Mouse (Mus musculus): ENCODE data around the gene Grtp1.
"Not testable (repeated sequence)": the region's sequence is repeated elsewhere in the genome, so short reads cannot be mapped to it uniquely, and the experiment has no call there.

Gene Grtp1

DNA sequence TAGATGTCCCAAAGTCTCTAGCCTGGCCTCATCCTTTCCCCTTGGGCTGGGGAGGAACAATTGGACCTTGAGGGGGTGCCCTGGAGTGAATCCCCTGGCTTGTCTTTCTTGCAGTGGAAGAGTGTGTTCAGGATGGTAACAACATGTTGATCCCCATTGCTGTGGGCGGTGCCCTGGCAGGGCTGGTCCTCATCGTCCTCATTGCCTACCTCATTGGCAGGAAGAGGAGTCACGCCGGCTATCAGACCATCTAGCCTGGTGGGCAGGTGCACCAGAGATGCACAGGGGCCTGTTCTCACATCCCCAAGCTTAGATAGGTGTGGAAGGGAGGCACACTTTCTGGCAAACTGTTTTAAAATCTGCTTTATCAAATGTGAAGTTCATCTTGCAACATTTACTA lies 26.1 kb downstream of the Grtp1 start:
- DNase-seq (ENCODE audit: low spot score), result no peak

DNA sequence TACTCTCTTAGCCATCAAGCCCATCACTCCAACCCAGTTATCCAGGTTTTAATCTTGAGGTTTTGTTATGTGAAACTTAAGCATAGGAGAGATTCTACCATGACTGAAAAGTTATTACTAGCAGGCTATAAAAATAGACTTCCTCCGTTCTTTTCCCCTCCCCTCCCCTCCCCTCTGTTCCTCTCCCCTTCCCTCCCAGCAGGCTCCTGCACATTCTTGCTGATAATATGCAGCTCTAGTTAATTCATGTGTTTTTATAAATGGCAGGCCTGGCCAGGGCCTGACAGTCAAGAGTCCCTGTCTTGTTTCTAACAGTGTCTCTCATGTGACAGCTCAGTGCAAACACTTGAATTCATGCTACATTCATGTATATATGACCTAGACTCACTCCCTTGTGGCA lies 29.9 kb downstream of the Grtp1 start:
- no peak for DNase-seq (ENCODE audit: low spot score)

DNA sequence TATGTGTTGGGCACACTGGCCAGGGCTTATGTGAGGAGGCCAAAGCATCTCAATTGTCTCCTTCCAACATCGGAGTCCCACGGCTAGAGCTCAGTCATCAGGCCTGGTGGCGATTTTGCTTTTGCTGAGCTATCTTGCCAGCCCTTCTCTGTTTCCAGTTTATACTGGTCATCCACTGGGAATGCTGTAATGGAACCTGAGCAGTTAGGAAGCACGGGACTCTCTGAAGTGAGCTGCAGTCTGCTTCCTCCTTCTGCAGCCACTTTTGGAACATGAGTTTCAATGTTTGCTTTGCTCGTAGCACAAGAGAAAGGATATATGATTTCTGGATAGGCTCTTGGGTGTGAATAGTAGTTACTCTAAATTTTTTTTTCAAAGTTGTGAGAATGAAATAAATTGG lies 36.1 kb downstream of the Grtp1 start:
- DNase-seq (ENCODE audit: low spot score), result no peak

DNA sequence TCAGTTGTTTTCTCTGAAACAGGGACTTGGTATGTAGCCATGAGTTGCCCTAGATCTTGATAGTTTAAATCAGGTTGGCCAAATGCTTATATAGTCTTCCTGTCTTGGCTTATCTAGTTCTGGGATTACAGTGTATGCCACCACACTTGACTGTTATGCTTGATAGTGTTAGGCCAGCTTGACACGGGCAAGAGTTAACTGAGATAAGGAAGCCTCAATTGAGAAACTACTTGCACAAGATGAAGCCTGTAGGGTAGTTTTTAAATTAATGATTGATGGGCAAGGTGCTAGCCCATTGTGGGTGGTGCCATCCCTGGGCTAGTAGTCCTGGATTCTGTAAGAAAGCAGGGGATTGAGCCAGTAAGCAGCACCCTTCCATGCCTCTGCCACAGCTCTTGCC lies 36.9 kb downstream of the Grtp1 start:
- DNase-seq (ENCODE audit: low spot score), result no peak

DNA sequence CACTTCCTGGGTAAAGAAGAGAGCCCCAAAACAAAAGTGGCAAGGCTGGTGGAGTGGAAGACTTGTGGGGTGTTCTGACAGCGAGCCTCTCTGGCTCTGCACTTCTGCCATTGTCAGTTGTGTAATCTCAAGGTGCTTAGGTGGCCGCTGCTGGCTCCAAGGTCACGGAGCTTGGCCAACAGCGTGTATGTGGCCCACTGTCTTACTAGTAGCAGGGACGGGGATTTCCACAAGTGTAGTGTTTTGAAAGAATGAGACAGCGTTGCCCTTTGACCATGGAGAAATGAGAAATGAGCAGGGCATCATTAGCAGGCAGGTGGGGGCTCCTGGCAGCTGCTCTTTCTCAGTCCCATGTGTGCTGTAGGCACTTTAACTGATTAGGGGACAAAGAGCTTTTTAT lies 38.3 kb downstream of the Grtp1 start:
- DNase-seq (ENCODE audit: low spot score), result no peak

DNA sequence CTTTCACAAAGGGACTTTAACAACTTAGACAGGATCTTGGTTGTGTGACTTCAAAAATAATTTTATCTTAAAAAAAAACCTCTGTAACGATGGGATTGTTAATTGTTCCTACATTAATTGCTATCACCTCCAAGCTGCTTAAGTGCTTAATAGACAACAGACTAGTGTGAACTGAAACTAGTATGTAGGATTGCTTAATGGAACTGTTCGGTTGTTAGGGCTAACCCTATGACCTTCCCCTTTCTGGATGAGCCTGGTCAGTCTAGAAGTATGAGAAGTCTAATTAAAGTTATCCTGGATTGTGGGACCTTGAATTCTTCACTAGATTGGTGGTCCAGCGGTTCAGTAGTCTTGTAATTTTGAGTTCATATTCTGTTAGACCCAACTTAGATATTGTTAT lies 39.7 kb downstream of the Grtp1 start:
- DNase-seq (ENCODE audit: low spot score), result no peak

DNA sequence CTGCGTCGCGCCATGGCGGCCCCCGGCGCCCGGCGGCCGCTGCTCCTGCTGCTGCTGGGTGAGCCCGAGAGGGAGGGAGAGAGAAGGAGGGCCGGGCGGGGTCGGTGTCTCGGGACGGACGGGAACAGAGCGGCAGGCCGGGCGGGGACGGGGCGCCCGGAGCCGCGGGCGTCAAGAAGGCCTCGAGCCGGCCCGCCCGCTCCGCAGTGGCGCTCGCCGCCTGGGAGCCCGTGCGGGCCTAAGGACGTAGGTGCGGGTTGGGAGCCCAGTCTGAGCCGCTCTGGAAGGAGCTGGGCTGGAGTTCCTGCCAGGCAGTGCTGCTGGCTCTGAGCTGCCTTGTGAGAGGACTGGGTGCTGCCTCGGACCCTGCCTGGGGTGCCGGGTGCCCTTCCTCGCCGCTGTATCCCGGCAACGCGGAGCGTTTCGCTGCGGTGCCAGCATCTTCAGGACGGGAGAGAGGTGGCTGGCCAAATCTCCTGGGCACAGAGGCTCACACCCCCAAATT lies 41.0 kb downstream of the Grtp1 start:
- no peak for DNase-seq (ENCODE audit: low spot score)

DNA sequence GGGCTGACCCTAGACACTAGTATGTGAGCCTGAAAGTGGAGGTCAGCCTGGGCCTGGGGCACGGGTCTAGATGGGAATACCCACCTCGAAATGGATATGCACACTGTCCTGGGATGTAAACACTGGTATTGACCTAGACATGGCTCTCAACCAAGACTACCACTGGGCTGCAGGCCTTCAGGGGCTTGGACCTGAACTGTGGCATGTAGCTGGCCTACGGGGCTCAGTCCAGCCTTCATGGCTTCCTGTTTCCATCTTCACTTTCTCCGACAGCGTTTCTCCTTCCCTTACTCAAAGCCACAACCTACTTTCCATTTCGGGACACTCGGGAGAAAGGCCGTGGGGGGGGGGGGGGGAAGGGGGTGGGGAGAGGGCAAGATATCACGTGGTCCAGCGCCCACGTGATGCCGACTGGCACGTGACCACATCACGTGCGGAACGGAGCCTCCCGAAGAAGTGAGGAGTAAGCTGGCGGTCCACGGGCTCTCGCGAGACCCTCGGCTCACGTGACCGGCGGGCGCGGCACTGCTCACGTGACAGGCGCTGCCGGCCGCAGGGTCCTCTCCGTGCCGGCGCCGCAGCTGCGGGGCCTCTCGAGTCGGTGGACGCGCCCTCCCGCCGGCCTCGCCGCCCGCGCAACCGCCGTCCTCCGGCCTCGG lies 41.6 kb downstream of the Grtp1 start, which contains the start of gene Lamp1:
Gene Lamp1, plus strand, starts transcription at position 444 of the 659 bp plus-strand sequence.
- peak; percentile 99 for DNase-seq (ENCODE audit: low spot score)

DNA sequence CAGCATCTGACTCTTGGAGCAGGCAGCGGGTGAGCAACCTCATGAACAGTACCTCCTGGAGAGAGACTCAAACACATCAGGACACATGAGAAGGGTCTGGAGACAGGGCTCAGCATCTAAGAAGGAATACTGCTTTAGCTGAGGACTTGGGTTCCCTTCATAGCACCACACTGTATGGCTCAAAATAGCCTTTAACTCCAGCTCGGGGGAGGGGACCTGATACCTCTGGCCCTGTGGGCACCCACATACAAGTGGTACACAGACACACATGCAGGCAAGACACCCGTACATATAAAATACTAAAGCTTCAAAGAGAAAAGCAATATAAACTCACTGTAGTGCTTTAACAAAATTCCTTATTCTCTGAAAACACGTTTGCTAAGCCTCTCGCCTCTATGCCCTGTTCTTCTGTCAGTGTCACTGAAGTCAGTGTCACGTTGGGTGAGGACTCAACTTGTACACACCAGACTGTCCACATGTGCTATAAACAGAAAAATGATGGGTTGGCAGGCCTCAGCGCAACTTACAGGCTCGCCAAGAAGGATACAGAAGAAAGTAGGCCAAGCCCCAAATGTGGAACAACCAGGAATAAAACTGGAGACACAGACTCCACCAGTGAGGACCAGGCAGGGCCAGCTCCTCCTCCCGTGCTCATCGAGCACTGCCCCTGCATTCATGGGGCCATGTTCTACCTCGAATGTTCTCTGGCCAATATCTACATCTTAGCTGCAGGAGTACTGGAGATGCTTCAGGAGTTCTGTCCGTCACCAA lies 43.9 kb downstream of the Grtp1 start:
- no peak for DNase-seq (ENCODE audit: low spot score)

DNA sequence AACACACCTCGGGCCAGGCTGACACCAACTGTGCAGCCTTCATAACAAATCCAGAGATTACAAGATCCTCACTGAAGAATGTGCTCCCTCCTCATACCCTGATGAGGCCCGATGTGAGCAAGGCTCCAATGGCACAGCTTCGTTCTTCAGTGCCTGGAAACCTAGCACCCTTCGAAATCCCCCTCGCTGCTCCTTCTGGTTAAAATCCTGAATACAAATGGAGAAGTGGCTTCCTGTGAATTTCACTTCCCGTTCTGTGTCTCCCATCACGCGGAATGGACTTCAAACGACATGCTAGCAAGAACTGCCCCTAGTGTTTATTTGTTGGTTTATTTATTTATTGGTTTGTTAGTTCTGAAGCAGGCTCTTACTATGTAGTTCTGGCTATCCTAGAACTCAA lies 45.1 kb downstream of the Grtp1 start:
- DNase-seq (ENCODE audit: low spot score), result no peak

DNA sequence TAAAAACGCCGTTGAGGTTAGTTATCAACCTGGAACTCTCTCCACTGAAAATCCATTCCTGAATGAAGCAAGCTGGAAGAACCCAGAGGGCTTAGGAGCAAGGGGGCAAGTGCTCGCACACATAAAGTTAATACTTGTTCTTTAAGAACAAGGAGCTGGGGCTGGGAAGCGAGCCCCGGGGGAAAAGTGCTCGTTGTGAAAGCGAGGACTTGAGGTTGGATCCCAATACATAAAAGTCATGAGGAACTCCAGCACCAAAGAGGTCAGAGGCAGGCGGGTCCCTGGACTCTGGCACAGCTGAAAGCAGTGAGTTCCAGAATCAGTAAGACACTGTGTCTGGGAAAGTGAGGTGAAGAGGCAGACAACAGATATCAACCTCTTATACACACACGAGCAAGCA lies 46.3 kb downstream of the Grtp1 start:
- DNase-seq (ENCODE audit: low spot score), result no peak

DNA sequence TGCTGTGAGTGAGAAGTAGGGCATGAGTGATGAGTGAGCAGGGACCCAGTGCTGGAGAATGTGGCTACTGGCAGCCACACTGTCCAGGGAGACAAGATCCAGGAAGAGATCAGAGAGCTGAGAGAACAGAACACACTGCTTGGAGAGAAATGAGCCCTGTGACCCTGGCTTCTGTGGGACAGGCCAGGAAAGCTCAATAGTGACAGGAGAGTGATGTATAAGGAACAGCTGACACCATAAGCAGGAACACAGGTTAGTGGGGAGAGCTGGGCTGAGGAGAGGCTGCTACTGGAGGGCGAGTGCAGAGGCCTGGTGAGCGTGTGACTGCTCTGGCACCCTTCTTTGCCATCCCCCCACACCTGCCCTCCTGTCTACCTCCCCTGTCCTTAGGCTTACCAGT lies 49.5 kb downstream of the Grtp1 start:
- DNase-seq (ENCODE audit: low spot score), result no peak

DNA sequence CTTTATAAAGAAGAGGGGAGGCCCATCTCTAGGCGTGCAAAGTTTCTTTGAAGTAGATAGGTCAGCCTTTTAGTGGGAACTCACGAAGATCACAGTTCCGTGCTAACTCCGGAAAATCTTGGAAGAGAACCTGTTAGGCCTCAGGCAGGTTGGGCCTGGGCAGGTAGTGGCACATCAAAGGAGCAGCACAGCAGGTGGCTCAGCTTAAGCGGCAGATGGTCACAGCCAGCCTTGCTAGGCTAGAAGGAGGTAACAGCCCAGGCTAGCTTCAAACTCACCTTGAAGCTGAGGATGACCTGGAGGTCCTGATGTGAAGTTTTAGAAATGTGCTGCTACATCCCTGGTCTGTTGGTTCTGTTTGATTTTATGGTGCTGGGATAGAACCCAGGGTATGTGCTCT lies 50.6 kb downstream of the Grtp1 start:
- no peak for DNase-seq (ENCODE audit: low spot score)

DNA sequence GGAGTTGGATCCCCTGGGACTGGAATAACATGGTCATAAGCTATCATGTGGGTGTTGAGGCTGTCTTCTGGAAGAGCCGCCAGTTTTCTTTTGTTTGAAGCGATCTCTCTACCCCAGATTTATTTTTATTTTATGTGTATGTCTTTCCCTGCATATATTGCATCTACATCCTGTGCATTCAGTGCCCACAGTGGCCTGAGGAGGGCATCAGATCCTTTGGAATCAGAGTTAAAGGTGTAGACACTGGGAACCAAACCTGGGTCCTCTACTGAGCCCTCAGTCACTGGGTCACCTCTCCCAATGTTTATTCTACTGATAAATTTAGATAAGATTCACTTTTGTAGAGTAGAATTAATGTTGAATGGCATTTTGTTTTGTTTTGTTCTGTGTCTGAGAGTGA lies 51.1 kb downstream of the Grtp1 start:
- no peak for DNase-seq (ENCODE audit: low spot score)

DNA sequence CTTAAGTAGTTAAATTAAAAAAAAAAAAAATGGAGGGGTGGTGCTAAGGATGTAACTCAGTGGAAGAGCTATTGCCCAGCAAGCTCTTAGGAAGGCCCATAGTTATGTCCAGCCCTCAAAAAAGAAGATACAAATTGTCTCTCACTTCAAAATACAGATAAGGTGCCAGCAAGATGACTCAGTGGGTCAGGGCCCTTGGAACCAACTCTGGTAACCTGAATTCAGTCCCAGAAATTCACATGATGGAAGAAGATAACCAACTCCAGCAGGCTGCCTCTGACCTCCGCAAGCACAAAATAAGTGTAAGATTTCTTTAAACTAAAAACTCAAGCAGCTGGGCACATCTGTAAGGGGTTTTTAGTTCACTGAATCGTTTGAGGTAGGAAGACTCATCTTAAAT lies 51.9 kb downstream of the Grtp1 start:
- DNase-seq (ENCODE audit: low spot score), result no peak

DNA sequence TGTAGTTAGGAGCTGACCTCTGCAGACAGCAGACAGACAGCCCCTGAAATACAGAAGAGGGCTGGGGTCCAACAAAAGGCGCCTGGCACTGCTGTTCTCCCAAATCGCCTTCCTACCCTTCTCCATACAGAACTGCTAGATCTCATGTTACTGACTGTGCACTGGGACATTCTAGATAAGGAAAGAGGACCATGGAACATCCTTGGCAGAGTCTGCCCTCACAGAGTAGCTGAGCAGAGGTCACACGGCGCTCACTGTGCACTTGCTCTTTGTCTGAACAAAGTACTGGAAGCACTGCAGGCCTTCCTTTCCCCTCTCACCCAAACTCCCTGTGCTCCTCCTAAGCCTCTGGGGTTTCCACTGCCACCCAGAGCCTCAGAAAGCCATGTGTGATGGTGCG lies 58.7 kb downstream of the Grtp1 start:
- DNase-seq (ENCODE audit: low spot score), result no peak

DNA sequence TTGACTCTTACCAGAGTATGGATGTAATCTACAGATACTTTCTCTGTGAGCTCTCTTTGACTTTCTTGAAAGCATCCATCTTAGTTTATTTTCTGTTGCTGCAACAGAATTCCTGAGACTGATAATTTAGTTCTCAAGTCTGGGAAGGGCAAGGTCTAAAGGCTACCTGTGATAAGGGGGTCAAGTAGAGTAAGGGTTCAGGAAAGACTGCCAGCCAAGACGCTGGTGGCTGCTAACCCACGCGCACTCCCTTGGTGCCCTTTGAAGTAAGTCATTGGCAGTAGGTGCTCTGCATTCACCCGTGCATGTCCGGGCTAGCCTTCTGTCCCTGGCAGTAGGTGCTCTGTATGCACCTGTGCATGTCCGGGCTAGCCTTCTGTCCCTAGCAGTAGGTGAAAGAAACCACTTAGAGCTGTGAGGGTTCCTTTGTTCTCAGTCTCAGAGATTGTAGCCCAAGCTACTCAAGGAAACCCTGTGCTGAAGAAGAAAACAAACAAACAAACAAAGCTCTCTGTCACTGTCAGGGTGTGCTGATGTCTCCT lies 60.7 kb downstream of the Grtp1 start:
- no peak for DNase-seq (ENCODE audit: low spot score)

DNA sequence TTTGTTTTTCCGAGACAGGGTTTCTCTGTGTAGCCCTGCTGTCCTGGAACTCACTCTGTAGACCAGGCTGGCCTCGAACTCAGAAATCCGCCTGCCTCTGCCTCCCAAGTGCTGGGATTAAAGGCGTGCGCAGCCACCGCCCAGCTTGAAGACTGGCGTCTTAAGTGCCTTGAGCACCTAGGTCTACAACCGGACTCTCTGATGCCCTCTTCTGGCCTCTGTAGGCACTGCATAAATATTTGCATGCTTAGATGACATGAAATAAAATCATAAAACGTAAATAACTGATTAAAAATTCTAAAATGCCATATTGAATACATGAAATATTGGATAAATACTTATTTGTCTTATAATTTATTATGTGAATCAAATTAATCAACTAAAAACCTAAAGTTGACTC lies 68.2 kb downstream of the Grtp1 start:
- not testable (repeated sequence) for DNase-seq (ENCODE audit: low spot score)

DNA sequence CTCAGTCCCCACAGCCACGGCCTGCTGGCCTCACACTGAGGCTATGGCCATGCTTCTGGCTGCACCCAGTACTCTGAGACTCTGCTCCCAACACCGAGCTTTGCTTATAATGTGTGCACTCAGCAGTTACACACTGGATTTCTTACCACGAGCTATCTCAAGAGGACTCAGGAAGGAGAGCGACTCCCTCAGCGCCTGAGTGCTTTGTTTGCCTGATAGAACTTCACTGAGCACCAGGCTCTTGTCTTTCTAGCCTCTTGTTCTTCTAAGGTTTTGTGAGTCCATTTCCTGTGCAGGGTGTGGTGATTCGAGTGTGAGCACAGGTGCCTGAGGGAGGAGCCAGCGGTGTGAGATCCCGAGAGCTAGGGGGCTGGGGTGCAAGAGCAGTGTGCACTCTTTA lies 75.5 kb downstream of the Grtp1 start:
- DNase-seq (ENCODE audit: low spot score), result no peak

DNA sequence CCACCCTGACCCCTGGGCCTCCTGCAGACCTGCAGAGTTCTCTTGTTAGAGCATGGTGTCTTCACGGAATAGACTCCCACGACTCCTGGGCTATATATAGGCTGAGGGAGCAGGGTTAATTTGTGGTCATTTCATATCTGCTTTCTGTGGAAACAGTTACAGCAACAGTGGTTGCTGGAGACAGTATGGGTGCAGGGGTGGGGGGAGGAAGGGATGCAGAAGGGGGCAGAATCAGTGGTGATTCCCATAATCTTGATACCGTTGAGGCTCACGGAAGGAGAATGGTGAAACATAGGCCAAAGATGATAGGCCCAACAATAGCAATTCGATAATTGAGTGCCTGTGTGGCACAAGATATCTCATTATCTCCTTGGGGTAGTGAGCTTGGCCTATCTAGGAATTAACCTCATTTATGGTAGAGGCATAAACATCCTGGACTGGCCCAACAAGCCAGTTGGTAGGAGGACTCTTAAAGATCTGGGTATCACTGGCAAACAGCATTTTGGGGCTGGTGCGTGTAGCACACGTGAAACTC lies 77.5 kb downstream of the Grtp1 start:
- DNase-seq (ENCODE audit: low spot score), result no peak
